Mouse (Mus musculus): ENCODE measurements around the gene Xrcc4.

GRCm38 (mm10) chr13:89726492-89726891 lies 362.9 kb downstream of the Xrcc4 start:
- no peak for TF ChIP-seq CTCF (IDR thresholded peaks at IDR 0.05; ENCODE audit: low read depth, low read length)
- TF ChIP-seq POLR2AphosphoS5 (IDR thresholded peaks at IDR 0.05; ENCODE audit: insufficient replicate concordance, low read depth, low read length): no peak

Measured in G1E (cell line).